Mouse (Mus musculus): ENCODE results near the gene Tbc1d10c.
"Not testable (repeated sequence)": the region's sequence is repeated elsewhere in the genome, so short reads cannot be mapped to it uniquely, and the experiment has no call there.

Gene Tbc1d10c

GRCm38 (mm10) chr19:4144550-4145498, 46.3 kb downstream of the Tbc1d10c start:
- DNase-seq (ENCODE audit: low spot score in 2 of 2) = no peak

DNA sequence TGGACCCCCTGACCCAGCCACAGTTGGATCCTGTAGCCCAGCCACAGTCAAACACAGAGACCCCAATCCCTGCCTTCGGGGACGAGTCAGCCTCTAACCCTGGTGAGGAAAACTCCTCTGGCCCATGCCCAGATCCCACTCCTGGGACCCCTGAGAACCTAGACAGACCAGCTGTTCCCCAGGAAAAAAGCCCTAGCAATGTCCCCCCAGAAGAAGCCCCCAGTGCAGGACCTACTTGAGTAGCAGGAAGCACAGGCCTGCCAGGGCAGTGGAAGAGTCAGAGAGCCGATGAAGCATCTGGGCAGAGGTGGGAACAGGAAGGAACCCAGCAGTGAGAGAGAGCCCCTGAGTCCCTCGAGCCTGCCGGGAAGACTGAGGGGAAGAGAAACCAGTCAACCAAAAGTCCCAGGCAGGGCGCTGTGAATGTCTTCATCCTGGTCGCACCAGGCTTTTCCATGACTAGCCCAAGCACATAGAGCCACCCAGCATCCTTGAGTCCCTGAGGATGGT, 47.3 kb downstream of the Tbc1d10c start, which contains the start of gene Cabp4:
TSS of gene Cabp4 (minus strand) at position 275 of the 510 bp plus-strand sequence.
- DNase-seq (ENCODE audit: low spot score in 2 of 2) = no peak

GRCm38 (mm10) chr19:4142416-4143173, 48.5 kb downstream of the Tbc1d10c start:
- DNase-seq (ENCODE audit: low spot score in 2 of 2) = no peak

- no peak for DNase-seq (ENCODE audit: low spot score in 2 of 2)
These were observed 50.9 kb downstream of the Tbc1d10c start for GRCm38 (mm10) chr19:4140147-4140546.

GRCm38 (mm10) chr19:4139446-4139845, 51.6 kb downstream of the Tbc1d10c start, which contains the start of gene Gpr152:
Gene Gpr152 (plus strand): TSS chr19:4139787.
- DNase-seq (ENCODE audit: low spot score in 2 of 2) = no peak

GRCm38 (mm10) chr19:4137913-4138312, 53.2 kb downstream of the Tbc1d10c start:
- no peak for DNase-seq (ENCODE audit: low spot score in 2 of 2)

DNA sequence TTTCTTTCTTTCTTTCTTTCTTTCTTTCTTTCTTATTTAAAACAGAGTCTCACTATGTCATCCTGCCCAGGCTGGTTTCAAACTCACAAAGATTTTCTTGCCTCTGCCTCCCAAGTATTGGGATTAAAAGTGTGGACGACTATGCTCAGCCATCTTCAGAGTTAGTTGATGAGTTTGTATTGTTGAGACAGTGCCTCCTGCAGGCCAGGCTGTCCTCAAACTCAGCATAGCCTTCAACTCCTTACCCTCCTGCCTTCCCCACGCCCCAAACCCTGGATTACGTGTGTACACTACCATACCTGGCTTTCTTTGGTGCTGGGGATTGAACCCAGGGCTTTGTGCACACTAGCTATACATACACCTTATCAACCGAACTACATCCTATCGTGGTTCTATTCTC, 54.6 kb downstream of the Tbc1d10c start:
- DNase-seq (ENCODE audit: low spot score in 2 of 2) = no peak

- not testable (repeated sequence) for DNase-seq (ENCODE audit: low spot score in 2 of 2)
These were observed 55.1 kb downstream of the Tbc1d10c start for GRCm38 (mm10) chr19:4135963-4136345.

- DNase-seq (ENCODE audit: low spot score in 2 of 2) = not testable (repeated sequence)
These were observed 55.7 kb downstream of the Tbc1d10c start for GRCm38 (mm10) chr19:4135229-4135962.

GRCm38 (mm10) chr19:4134354-4134753, 56.7 kb downstream of the Tbc1d10c start:
- DNase-seq (ENCODE audit: low spot score in 2 of 2) = no peak

Measured in right cerebral cortex, adult 2 months (tissue).